ENCODE assay signal across 23 mouse cellular contexts in genomic region chr1:88653614-88654520, GRCm38 (mm10). TPM values are rescaled to one million over a fixed set of nuclear protein-coding genes. Genes with fewer than 3 reads are reported as not detected.
DNase-seq lines count a peak whose midpoint lies in the region; TF ChIP-seq lines count a peak whose summit lies in the region.
"Had no signal": no experiment of that assay in that cellular context is flagged by ENCODE, and none has a peak within 500 bp of the region (broad histone marks: within the 10 kb centered on the region; RNA-seq: fewer than 3 reads in every experiment).

No protein-coding gene starts in this region.

- in situ Hi-C loops in CH12.LX (cut with MboI; ENCODE audit: low pct_ligation_motif_present, low pct_unique_long_range_greater_than_20kb, low sequenced_read_pairs) = no loop called here

- no peaks in the 10 kb centered on the region for H3K27me3 ChIP-seq in CH12.LX (replicated peaks)
- H3K27me3 ChIP-seq: forebrain, embryonic 15.5 days; liver, embryonic 12.5 days; midbrain, embryonic 13.5 days had no signal

- H3K79me2 ChIP-seq in CH12.LX (replicated peaks; ENCODE audit: control insufficient read depth, extremely low read depth, insufficient read depth, poor library complexity, severe bottlenecking) = 0 out of 2 replicates have a peak, but pooled peaks cover 7% of the 10 kb centered on the region

- TF ChIP-seq EP300 in CH12.LX (IDR thresholded peaks at IDR 0.05; ENCODE audit: low read length) = no peak

- H3K9ac ChIP-seq in CH12.LX (ENCODE audit: insufficient read depth, low read depth) = peak overlapping the region; percentile 57
- H3K9ac ChIP-seq: forebrain, embryonic 15.5 days; hindbrain, embryonic 13.5 days; liver, embryonic 12.5 days; liver, postnatal 0 days; midbrain, embryonic 13.5 days had no signal

- peak; percentile 54 for TF ChIP-seq POLR2A in CH12.LX (IDR thresholded peaks at IDR 0.05; ENCODE audit: low read depth, low read length)
- no peak for TF ChIP-seq POLR2A in bone marrow macrophage, adult 2 months (IDR thresholded peaks at IDR 0.05; ENCODE audit: borderline replicate concordance, low read depth, low read length)

- peaks cover 51% of the 10 kb centered on the region for H3K9me3 ChIP-seq in CH12.LX (replicated peaks; ENCODE audit: low read length)
- H3K9me3 ChIP-seq: forebrain, embryonic 15.5 days; hindbrain, embryonic 13.5 days; liver, embryonic 12.5 days; midbrain, embryonic 13.5 days had no signal

- peak overlapping the region; percentile 97 for H3K27ac ChIP-seq in CH12.LX (ENCODE audit: insufficient read depth, low read depth)
- peak overlapping the region; percentile 92 for H3K27ac ChIP-seq in bone marrow macrophage, adult 2 months (ENCODE audit: insufficient read depth, low read depth, low read length)
- H3K27ac ChIP-seq: forebrain, embryonic 15.5 days; gastrocnemius, adult 2 months; hindbrain, embryonic 13.5 days; liver, embryonic 12.5 days; midbrain, embryonic 13.5 days had no signal

- H3K4me1 ChIP-seq in CH12.LX (ENCODE audit: control insufficient read depth in 1 of 2, insufficient read depth in 2 of 2) = peaks cover 24 to 39% of the 10 kb centered on the region in 2 experiments
- H3K4me1 ChIP-seq in bone marrow macrophage, adult 2 months (ENCODE audit: control insufficient read depth, insufficient read depth, low read length) = peaks cover 66% of the 10 kb centered on the region

- DNase-seq in layer of hippocampus, adult 11-12 months (ENCODE audit: low spot score) = peak; percentile 21
- DNase-seq in layer of hippocampus, postnatal 10 days (ENCODE audit: low spot score in 2 of 2) = no peak
- peak; percentile 55 for DNase-seq in CH12.LX (ENCODE audit: extremely low read depth)
- DNase-seq in layer of hippocampus, adult 9-11 months = peak; percentile 57
- no peak for DNase-seq in cerebellum, adult 9-10 months
- DNase-seq in testis, postnatal 14 days (ENCODE audit: low spot score) = no peak
- DNase-seq: adrenal gland, postnatal 10 days; cerebellum, adult 2 months; cerebellum, postnatal 36 days; gastrocnemius, postnatal 36 days; heart, postnatal 4 days; kidney, adult 9 months; kidney, postnatal 10 days; left cerebral cortex, postnatal 4 days; right cerebral cortex, postnatal 14 days had no signal

- 0 out of 4 replicates have a peak, but pooled peaks of 1 of the 2 experiments have one; percentile 4 for TF ChIP-seq CTCF in CH12.LX (conservative IDR thresholded peaks at IDR 0.05 in 1 of 2, IDR thresholded peaks at IDR 0.05 in 1 of 2; ENCODE audit: low read depth in 2 of 2, low read length in 2 of 2)
- no peak for TF ChIP-seq CTCF in bone marrow macrophage, adult 2 months (IDR thresholded peaks at IDR 0.05; ENCODE audit: low read depth, low read length)

- H3K4me2 ChIP-seq in CH12.LX (ENCODE audit: insufficient read depth, low read depth, poor library complexity, severe bottlenecking) = peak overlapping the region; percentile 32
- H3K4me2 ChIP-seq: forebrain, embryonic 15.5 days; heart, embryonic 11.5 days; hindbrain, embryonic 13.5 days; liver, embryonic 12.5 days; midbrain, embryonic 13.5 days had no signal

- no peak; the same call in none of the 2 replicates for TF ChIP-seq RAD21 in CH12.LX (IDR thresholded peaks at IDR 0.05; ENCODE audit: low read depth, low read length)

- H3K36me3 ChIP-seq in CH12.LX (replicated peaks in 1 of 2; ENCODE audit: control insufficient read depth in 1 of 2, insufficient read depth in 1 of 2, low read length in 1 of 2) = peaks cover 3 to 4% of the 10 kb centered on the region in 2 experiments
- H3K36me3 ChIP-seq: forebrain, embryonic 15.5 days; hindbrain, embryonic 13.5 days; liver, embryonic 12.5 days; midbrain, embryonic 13.5 days had no signal

- dilution Hi-C loops in CH12.LX (cut with MboI; ENCODE audit: extremely low pct_ligation_motif_present, extremely low pct_unique_long_range_greater_than_20kb, low sequenced_read_pairs) = no loop called here

- H3K4me3 ChIP-seq in CH12.LX (replicated peaks in 1 of 3; ENCODE audit: low read depth in 2 of 3, low read length in 2 of 3, poor library complexity in 1 of 3) = peak overlapping the region in 2 of 3 experiments; percentile 7 to 30
- H3K4me3 ChIP-seq in bone marrow macrophage, adult 2 months (ENCODE audit: insufficient read depth, low read length) = no peak overlapping the region
- H3K4me3 ChIP-seq: forebrain, embryonic 15.5 days; gastrocnemius, adult 2 months; hindbrain, embryonic 13.5 days; liver, embryonic 12.5 days; midbrain, embryonic 13.5 days had no signal

TF ChIP-seq in CH12.LX, 34 proteins besides CTCF, POLR2A, EP300 and RAD21:
- no peak; the same call in none of the 2 replicates for TF ChIP-seq USF2 (conservative IDR thresholded peaks at IDR 0.05; ENCODE audit: low read depth, low read length)
- no peak; the same call in none of the 2 replicates for TF ChIP-seq RCOR1 (conservative IDR thresholded peaks at IDR 0.05; ENCODE audit: low read depth, low read length)
- no peak; the same call in 1 of the 2 replicates for TF ChIP-seq MYC (IDR thresholded peaks at IDR 0.05; ENCODE audit: low read depth, low read length)
- TF ChIP-seq CHD1 (IDR thresholded peaks at IDR 0.05; ENCODE audit: low read depth, low read length) = peak; percentile 70; the same call in 1 of the 2 replicates
- peak; percentile 27 for TF ChIP-seq SMC3 (IDR thresholded peaks at IDR 0.05; ENCODE audit: low read depth, low read length)
- TF ChIP-seq MXI1 (IDR thresholded peaks at IDR 0.05; ENCODE audit: low read depth, low read length) = peak; percentile 56; the same call in 1 of the 2 replicates
- no peak for TF ChIP-seq JUN (IDR thresholded peaks at IDR 0.05; ENCODE audit: insufficient read depth, low read depth, low read length)
- peak; percentile 32 for TF ChIP-seq BHLHE40 (IDR thresholded peaks at IDR 0.05; ENCODE audit: low read depth, low read length)
- TF ChIP-seq GABPA (IDR thresholded peaks at IDR 0.05; ENCODE audit: insufficient replicate concordance, low read depth, low read length) = no peak
- TF ChIP-seq HCFC1 (IDR thresholded peaks at IDR 0.05; ENCODE audit: low read depth, low read length) = no peak
- no peak for TF ChIP-seq ZC3H11A (IDR thresholded peaks at IDR 0.05; ENCODE audit: low read depth, low read length)
- 0 out of 2 replicates have a peak, but pooled peaks have one; percentile 9 for TF ChIP-seq IRF4 (IDR thresholded peaks at IDR 0.05; ENCODE audit: low read depth, low read length)
- TF ChIP-seq ELF1 (IDR thresholded peaks at IDR 0.05; ENCODE audit: low read depth, low read length) = peak; percentile 9; the same call in 1 of the 2 replicates
- peak; percentile 86 for TF ChIP-seq SIN3A (IDR thresholded peaks at IDR 0.05; ENCODE audit: low read length)
- peak; percentile 41 for TF ChIP-seq MAZ (IDR thresholded peaks at IDR 0.05; ENCODE audit: low read depth, low read length)
- TF ChIP-seq TCF12 (IDR thresholded peaks at IDR 0.05; ENCODE audit: low read depth, low read length) = peak; percentile 35; the same call in 1 of the 2 replicates
- TF ChIP-seq NRF1 (IDR thresholded peaks at IDR 0.05; ENCODE audit: low read depth, low read length) = no peak
- TF ChIP-seq MAX (IDR thresholded peaks at IDR 0.05; ENCODE audit: low read length) = no peak
- peak; percentile 16 for TF ChIP-seq ETS1 (conservative IDR thresholded peaks at IDR 0.05; ENCODE audit: low read depth, low read length)
- TF ChIP-seq ZKSCAN1 (IDR thresholded peaks at IDR 0.05; ENCODE audit: borderline replicate concordance, low read depth, low read length) = no peak
- no peak for TF ChIP-seq PAX5 (IDR thresholded peaks at IDR 0.05; ENCODE audit: low read length)
- peak; percentile 79 for TF ChIP-seq ZNF384 (IDR thresholded peaks at IDR 0.05; ENCODE audit: low read depth, low read length)
- 0 out of 2 replicates have a peak, but pooled peaks have one; percentile 36 for TF ChIP-seq TBP (conservative IDR thresholded peaks at IDR 0.05; ENCODE audit: low read depth, low read length)
- TF ChIP-seq MAFK (IDR thresholded peaks at IDR 0.05; ENCODE audit: insufficient replicate concordance, low read length) = no peak; the same call in 1 of the 2 replicates
- TF ChIP-seq E2F4 (IDR thresholded peaks at IDR 0.05; ENCODE audit: insufficient replicate concordance, low read depth, low read length) = no peak
- peak; percentile 89 for TF ChIP-seq CHD2 (IDR thresholded peaks at IDR 0.05; ENCODE audit: low read length)
- 0 out of 2 replicates have a peak, but pooled peaks have one; percentile 20 for TF ChIP-seq NELFE (IDR thresholded peaks at IDR 0.05; ENCODE audit: low read depth, low read length)
- peak; percentile 96 for TF ChIP-seq ZMIZ1 (IDR thresholded peaks at IDR 0.05; ENCODE audit: low read depth, low read length)
- TF ChIP-seq POLR2AphosphoS2 (IDR thresholded peaks at IDR 0.05; ENCODE audit: low read depth, low read length) = peak; percentile 97
- no peak for TF ChIP-seq USF1 (IDR thresholded peaks at IDR 0.05; ENCODE audit: low read depth, low read length)
- TF ChIP-seq UBTF (IDR thresholded peaks at IDR 0.05; ENCODE audit: low read depth, low read length) = no peak
- no peak for TF ChIP-seq JUND (conservative IDR thresholded peaks at IDR 0.05; ENCODE audit: low read depth, low read length)
- 0 out of 2 replicates have a peak, but pooled peaks have one; percentile 8 for TF ChIP-seq KAT2A (IDR thresholded peaks at IDR 0.05; ENCODE audit: insufficient replicate concordance, low read length)
- peak; percentile 42; the same call in 1 of the 2 replicates for TF ChIP-seq MEF2A (IDR thresholded peaks at IDR 0.05; ENCODE audit: borderline replicate concordance, low read depth, low read length)
TF ChIP-seq in CH12.LX: peak in this region for 18.

RNA-seq across cellular contexts. Expression of gene Arl4c, which starts 48.2 kb away (rescaled TPM):
- 10 to 100 TPM; 52.3 to 52.5 TPM for total RNA-seq in layer of hippocampus, postnatal 10 days (2021)
- total RNA-seq in CH12.LX (2012; rRNA removed) (32.2 and 33.9 TPM in 2 replicates), CH12.LX (2014; rRNA removed) (24.1 and 25.8 TPM in 2 replicates)
- 30.8 and 31.6 TPM in 2 replicates for polyA plus RNA-seq in CH12.LX (2012; ENCODE audit: insufficient read length, low read depth)
- 146 and 151 TPM in 2 replicates for polyA plus RNA-seq in bone marrow macrophage, adult 2 months (2012; ENCODE audit: insufficient read depth, insufficient read length, missing spikeins)

Comparison
In these comparisons a context has a peak if more than half of its experiments do, and no peak if none do; other contexts are left out.
1. DNase-seq: peak in layer of hippocampus, adult 11-12 months (single experiment), CH12.LX (single experiment) and layer of hippocampus, adult 9-11 months (single experiment); none in layer of hippocampus, postnatal 10 days (0 of 2), cerebellum, adult 9-10 months (single experiment) and testis, postnatal 14 days (single experiment).